Mouse (Mus musculus) retina, postnatal 7 days (tissue): ENCODE results near the gene Gm382.

Experiments used
- DNase-seq: peaks from one replicate; pipeline ENCODE4 v3.0.0-alpha.2; 2012; ENCODE audit warnings: low read depth, low spot score

Gene Gm382

DNA sequence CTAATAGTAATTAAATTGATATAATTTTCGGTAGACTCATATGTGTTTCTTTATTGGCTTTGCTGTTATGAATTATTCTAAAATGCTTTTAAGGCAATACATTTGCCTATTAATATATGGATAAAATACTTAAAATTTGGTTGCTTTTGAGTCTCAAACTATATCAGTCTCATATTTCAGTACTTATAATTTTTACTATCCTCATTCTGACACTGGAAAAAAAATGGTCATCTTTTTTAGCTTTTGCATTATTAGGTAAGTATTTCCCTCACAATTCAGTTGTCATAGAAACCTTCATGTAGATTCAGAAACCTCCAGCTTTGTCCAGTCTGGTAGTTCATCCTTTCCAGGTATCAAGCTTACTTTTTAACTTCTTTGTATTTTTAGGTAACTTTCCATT is at the start of gene Gm382:
TSS of gene Gm382 (plus strand) at position 301 of the 400 bp plus-strand sequence.
- DNase-seq = no peak

DNA sequence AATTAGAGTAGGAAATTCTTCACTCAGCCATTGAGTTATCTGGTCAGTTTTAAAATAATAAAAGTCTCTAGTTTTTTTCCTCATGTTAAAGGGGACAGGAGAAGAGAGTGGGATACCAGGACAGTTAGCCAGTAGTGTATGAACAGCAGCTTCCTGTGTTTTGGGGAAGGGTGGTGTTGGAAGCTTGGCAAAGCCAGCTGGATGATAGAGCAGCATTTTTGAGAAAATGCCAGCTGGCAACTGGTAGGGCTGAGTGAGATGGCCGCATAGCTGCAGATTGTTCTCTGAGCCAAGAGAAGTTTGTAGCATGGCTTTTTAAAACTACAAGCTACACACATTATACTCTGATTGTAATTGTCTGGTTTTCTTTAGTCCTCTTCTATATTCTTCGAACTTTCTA is 30.4 kb downstream of the Gm382 start:
- no peak for DNase-seq

GRCm38 (mm10) chrX:127091282-127091681 is 51.5 kb downstream of the Gm382 start:
- no peak for DNase-seq

DNA sequence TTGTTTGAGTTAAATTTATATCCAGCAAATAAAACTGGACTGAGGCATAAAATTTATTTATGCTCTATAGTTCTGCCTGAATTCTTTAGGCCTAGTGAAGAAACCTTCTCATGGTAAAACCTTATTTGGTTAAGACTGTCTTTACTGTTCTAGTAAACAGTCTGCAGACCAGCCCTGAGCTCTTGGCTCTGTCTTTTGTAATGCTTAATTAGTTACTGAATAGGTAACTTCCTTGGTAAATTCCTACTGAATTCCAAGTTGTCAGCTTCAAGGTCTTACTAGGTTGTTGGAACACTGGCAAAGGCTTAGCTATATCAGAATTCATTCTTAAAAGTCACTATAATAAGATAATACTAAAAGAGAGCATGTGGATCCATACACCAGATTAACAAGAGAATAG is 53.3 kb downstream of the Gm382 start:
- DNase-seq = no peak

- DNase-seq = no peak
Observed at GRCm38 (mm10) chrX:127093961-127094360, 54.2 kb downstream of the Gm382 start.

DNA sequence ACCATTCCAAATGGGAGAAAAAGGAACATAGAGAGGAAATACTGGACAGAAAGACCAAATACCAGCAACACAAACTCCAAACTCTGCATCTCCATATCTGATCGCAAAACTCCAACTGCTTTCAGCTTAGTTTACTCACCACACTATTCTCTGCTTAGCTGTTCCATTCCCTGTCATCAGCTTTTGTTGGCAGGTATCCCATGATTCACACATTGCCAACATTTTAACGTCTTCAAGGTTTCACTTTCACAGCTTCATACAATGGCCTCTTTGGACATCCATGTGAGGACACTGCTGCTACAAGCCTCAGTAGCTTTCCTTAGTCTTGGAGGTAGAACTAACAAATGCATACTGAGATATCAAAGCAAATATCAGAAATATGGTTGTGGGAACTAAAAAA is 64.6 kb downstream of the Gm382 start:
- DNase-seq = no peak
